Mouse (Mus musculus): ENCODE measurements around the gene Nmrk2.

Nmrk2 gene

DNA sequence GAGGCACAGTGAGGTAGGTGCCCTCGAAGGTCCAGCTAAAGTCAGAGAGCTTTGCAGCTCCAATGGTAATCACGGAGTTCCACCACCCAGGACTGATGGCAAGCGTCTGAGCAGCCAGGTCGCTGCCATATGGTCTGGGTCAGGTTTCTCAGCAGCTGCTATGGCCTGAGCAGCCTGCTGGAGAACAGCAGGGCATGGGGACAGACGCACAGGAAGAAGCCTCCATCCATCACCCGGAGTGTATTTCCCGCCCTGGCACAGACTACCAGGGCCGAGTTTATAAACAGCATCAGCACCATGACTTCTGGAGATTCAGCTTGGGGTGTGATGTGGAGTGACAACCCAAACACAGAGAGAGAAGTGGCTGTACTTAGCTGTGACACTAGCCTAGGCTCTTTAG is 36.7 kb downstream of the Nmrk2 start:
- DNase-seq (ENCODE audit: low spot score in 2 of 2): no peak

DNA sequence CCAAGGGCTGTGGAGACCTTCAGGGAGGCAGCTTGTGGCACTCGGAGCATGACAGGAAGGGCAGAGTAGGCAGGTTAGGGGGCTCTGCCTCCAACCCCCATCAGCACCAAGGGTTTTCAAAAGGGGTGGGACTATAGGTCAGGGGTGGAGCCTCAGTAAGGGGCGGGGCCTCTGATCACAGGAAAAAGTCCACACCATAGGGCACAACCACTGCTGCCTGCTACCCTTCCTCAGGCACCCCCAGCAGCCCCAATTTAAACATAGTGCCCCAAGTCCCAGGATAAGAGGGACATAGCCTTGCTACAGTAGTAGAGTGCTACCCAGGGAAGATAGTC is 39.6 kb downstream of the Nmrk2 start:
- DNase-seq (ENCODE audit: low spot score in 2 of 2): no peak

GRCm38 (mm10) chr10:81161602-81162317 is 40.1 kb downstream of the Nmrk2 start:
- no peak for DNase-seq (ENCODE audit: low spot score in 2 of 2)

DNA sequence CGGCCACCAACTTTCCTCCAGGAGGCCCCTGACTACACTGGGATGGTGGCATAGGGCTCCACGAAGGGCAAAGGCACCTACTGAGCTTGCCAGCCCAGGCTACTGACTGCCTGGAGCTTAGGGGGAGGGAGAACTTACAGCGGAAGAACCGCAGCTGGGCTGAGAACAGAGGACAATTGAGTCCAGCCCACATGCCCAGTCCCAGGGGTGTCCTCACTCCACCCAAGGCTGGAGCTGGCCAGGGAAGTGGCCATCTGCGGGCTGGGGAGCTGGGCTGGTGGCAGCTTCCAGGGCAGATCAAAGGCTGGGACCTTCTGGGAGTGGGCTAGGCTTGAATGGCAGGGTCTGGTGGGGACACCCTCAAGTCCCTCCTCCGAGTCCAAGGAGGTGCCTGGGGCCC is 47.1 kb downstream of the Nmrk2 start:
- no peak for DNase-seq (ENCODE audit: low spot score in 2 of 2)

DNA sequence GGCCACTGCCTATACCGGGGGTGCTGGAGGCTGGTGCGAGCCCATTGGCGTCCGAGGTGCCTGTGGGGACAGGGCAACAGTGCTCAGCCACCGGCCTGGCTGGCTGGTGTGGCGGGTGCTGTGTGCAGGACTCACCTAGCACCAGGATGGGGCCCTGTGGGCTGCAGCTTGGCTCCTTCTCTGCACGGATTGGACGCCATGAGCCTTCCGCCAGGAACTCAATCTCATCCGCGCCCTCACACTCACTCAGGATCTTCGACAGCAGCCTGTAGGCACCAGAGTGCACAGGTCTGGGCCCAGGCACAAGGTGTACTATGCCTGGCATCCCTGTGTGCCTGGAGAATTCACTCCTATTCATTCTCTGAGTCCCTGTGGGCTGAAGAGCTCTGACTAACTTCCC is 47.5 kb downstream of the Nmrk2 start:
- no peak for DNase-seq (ENCODE audit: low spot score in 2 of 2)

DNA sequence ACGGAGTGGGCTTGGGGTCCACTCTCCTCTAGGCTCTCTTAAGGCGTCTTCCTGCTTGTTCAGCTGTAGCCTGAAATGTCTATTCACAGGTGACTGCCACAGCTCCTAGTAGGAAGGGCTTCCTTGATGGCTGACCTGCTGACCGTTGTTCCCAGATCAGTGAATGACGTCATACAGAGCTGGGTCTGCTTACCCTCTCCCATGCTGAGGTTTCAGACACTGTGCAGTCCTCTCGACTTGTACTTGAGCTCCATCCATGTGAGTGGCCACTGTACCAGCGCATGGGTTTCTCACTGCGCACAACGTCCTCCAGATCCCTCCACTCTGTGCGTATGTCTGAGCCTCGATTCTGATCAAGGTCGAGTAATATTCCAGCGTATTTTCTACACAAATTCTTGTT is 49.2 kb downstream of the Nmrk2 start:
- no peak for DNase-seq (ENCODE audit: low spot score in 2 of 2)

GRCm38 (mm10) chr10:81151261-81151660 is 50.6 kb downstream of the Nmrk2 start:
- no peak for DNase-seq (ENCODE audit: low spot score in 2 of 2)

Measured in frontal cortex, postnatal 36 days (tissue).